22 mouse cellular contexts compared by ENCODE assay signal in genomic region chr2:85026178-85026577, GRCm38 (mm10). TPM values are rescaled to one million over a fixed set of nuclear protein-coding genes. Genes with fewer than 3 reads are reported as not detected.
"Had no signal": no experiment of that assay in that cellular context is flagged by ENCODE, and none has a peak within 500 bp of the region (broad histone marks: within the 10 kb centered on the region; RNA-seq: fewer than 3 reads in every experiment).

No protein-coding gene starts in this region.

- H3K4me1 ChIP-seq: limb, embryonic 10.5 days had no signal

- H3K27ac ChIP-seq: limb, embryonic 10.5 days; liver, embryonic 15.5 days had no signal

- ATAC-seq: intestine, postnatal 0 days; midbrain, embryonic 16.5 days had no signal

- H3K4me2 ChIP-seq: liver, embryonic 15.5 days; lung, embryonic 14.5 days; midbrain, embryonic 11.5 days had no signal

- H3K36me3 ChIP-seq: limb, embryonic 10.5 days; liver, embryonic 15.5 days had no signal

- H3K9me3 ChIP-seq: limb, embryonic 10.5 days; liver, embryonic 15.5 days; megakaryocyte, embryonic 14.5 days had no signal

- DNase-seq: kidney, adult 8-10 months; kidney, postnatal 36 days; lung, embryonic 14.5 days; lung, postnatal 10 days; lung, postnatal 4 days; right cerebral cortex, adult 18-20 months; right cerebral cortex, postnatal 25 days; thymus, postnatal 4 days had no signal

- H3K4me3 ChIP-seq: limb, embryonic 10.5 days; liver, embryonic 15.5 days; megakaryocyte, embryonic 14.5 days had no signal

- H3K9ac ChIP-seq: liver, embryonic 15.5 days; lung, embryonic 14.5 days had no signal

RNA-seq across cellular contexts. Expression of gene Prg3, which starts 38.2 kb away (rescaled TPM):
- total RNA-seq: layer of hippocampus, adult 18-20 months; layer of hippocampus, postnatal 14 days; left cerebral cortex, adult 18-20 months; left cerebral cortex, postnatal 14 days had no signal
- polyA plus RNA-seq: intestine, postnatal 0 days; kidney, embryonic 16.5 days; limb, embryonic 14.5 days; lung, embryonic 14.5 days; midbrain, embryonic 11.5 days; midbrain, embryonic 16.5 days; neural tube, embryonic 14.5 days; small intestine, adult 2 months had no signal

RNA-seq across cellular contexts. Expression of gene Prg2, which starts 45.9 kb away (rescaled TPM):
- total RNA-seq: layer of hippocampus, adult 18-20 months; layer of hippocampus, postnatal 14 days; left cerebral cortex, adult 18-20 months; left cerebral cortex, postnatal 14 days had no signal
- polyA plus RNA-seq: intestine, postnatal 0 days; kidney, embryonic 16.5 days; lung, embryonic 14.5 days; midbrain, embryonic 16.5 days; neural tube, embryonic 14.5 days had no signal
